Mouse (Mus musculus) heart, embryonic 16.5 days (tissue): Measurements from ENCODE around the gene Taf8. TPM values are rescaled to one million over a fixed set of nuclear protein-coding genes. Genes with fewer than 3 reads are reported as not detected.

Source experiments
- ATAC-seq: fragments of 200-750 bp; cut with Nextera tagmentation; replicated peaks from 2 replicates; pipeline ENCODE4 v1.8.0; 2017; ENCODE audit warnings: moderate number of reproducible peaks; ENCODE audit not compliant: insufficient read depth, low FRiP score; ENCODE audit errors: extremely low read depth
- H3K27ac ChIP-seq: fragments of 300-500 bp; sonication (generic); 2 replicates; pipeline ENCODE4 v1.5.1; 2014; ENCODE audit warnings: mild to moderate bottlenecking, low read length, control low read depth, moderate library complexity
- H3K27me3 ChIP-seq: fragments of 300-500 bp; sonication (generic); 2 replicates; pipeline ENCODE4 v1.6.1; 2014; ENCODE audit warnings: low read length, mixed read lengths; ENCODE audit not compliant: control insufficient read depth, insufficient read depth
- H3K36me3 ChIP-seq: fragments of 300-500 bp; sonication (generic); 2 replicates; pipeline ENCODE4 v1.6.1; 2014; ENCODE audit not compliant: control insufficient read depth, insufficient read depth
- H3K4me1 ChIP-seq: fragments of 300-500 bp; sonication (generic); 2 replicates; pipeline ENCODE4 v1.6.1; 2014; ENCODE audit warnings: low read length, mixed read lengths; ENCODE audit not compliant: control insufficient read depth, insufficient read depth
- H3K4me2 ChIP-seq: fragments of 300-500 bp; sonication (generic); 2 replicates; pipeline ENCODE4 v1.6.1; 2014; ENCODE audit warnings: low read depth, mild to moderate bottlenecking, control low read depth, low read length
- H3K4me3 ChIP-seq: fragments of 300-500 bp; sonication (generic); 2 replicates; pipeline ENCODE4 v1.5.1; 2014; ENCODE audit warnings: mild to moderate bottlenecking, control low read depth, low read length
- H3K9ac ChIP-seq: fragments of 300-500 bp; sonication (generic); 2 replicates; pipeline ENCODE4 v1.6.1; 2014; ENCODE audit warnings: low read length, control low read depth
- H3K9me3 ChIP-seq: fragments of 300-500 bp; sonication (generic); replicated peaks from 2 replicates; pipeline ENCODE4 v1.6.1; 2016; ENCODE audit warnings: low read length; ENCODE audit not compliant: control insufficient read depth
- WGBS: fragments of 180-500 bp; shearing (Covaris S2); extraction: QIAGEN DNeasy Blood & Tissue Kit; methylation state at CpG from one replicate; pipeline ENCODE4 v1.1.7; 2014; 5-methylcytosine and 5-hydroxymethylcytosine counted together
- polyA plus RNA-seq: library from polyadenylated mRNA; unstranded; fragments of >200 nt; fragmentation: Nextera tagmentation; extraction: Ambion mirVana; gene quantifications from 2 replicates; pipeline ENCODE4 v1.2.1, GENCODE M21; 2015

Taf8 gene
- polyA plus RNA-seq, 1 experiment from 2014 or later: 20.3 TPM

DNA sequence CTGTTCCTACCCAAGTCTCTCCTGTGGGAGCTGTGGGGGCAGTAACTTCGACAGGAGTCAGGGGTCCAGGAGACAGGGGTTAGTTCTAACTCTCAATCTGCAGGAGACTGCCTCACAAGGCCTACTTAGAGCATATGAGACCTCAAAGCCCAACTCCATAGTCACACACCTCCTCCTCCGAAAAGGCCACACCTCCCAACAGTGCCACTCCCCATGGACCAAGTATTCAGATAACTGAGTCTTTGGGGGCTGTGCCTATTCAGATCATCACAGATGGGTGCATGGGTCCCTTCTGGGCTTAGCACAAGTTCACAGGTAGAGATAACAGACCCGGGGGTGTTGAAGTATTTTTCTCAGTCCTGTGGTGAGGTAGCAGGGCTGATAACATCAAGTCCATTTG, 40.4 kb downstream of the Taf8 start:
- no peak for ATAC-seq
- WGBS: 43% methylated on average over 3 of the region's 3 CpGs
- H3K9ac ChIP-seq: no peak overlapping the region
- no peaks in the 10 kb centered on the region for H3K36me3 ChIP-seq
- peaks cover 23% of the 10 kb centered on the region for H3K4me1 ChIP-seq
- H3K4me3 ChIP-seq: no peak overlapping the region
- peak overlapping the region; percentile 41 for H3K27ac ChIP-seq
- H3K9me3 ChIP-seq: no peaks in the 10 kb centered on the region
- no peaks in the 10 kb centered on the region for H3K27me3 ChIP-seq
- peak overlapping the region; percentile 9; the same call in 1 of the 2 replicates for H3K4me2 ChIP-seq

GRCm38 (mm10) chr17:47459341-47459919, 42.7 kb downstream of the Taf8 start:
- H3K4me2 ChIP-seq: no peak overlapping the region
- no peak overlapping the region for H3K27ac ChIP-seq
- H3K9me3 ChIP-seq: no peaks in the 10 kb centered on the region
- ATAC-seq: no peak
- 42% methylated on average over 3 of the region's 3 CpGs for WGBS
- no peak overlapping the region for H3K9ac ChIP-seq
- H3K4me1 ChIP-seq: peaks cover 35% of the 10 kb centered on the region
- H3K4me3 ChIP-seq: no peak overlapping the region
- H3K27me3 ChIP-seq: no peaks in the 10 kb centered on the region
- no peaks in the 10 kb centered on the region for H3K36me3 ChIP-seq

DNA sequence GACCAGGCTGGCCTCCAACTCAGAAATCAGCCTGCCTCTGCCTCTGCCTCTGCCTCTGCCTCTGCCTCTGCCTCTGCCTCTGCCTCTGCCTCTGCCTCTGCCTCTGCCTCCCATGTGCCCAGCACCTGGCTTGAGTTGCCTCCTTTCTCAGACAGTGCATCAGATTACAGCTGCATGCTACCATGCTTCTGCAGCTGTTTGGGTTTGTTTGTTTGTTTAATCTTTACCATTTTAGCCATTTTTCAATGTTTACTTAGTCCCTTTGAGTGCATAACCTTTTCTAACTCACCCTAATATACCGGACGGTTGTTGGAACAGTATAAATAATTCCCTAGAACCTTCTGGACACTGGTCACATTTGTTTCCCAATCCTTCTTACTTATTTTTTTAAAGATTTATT, 43.2 kb downstream of the Taf8 start:
- Histone ChIP-seq H3K9me3 (no peaks in the 10 kb centered on the region), H3K36me3 (no peaks in the 10 kb centered on the region), H3K4me2 (no peak overlapping the region), H3K4me1 (peaks cover 37% of the 10 kb centered on the region), H3K4me3 (no peak overlapping the region), H3K27ac (no peak overlapping the region), H3K27me3 (no peaks in the 10 kb centered on the region), H3K9ac (no peak overlapping the region)
- 92% methylated on average over 2 of the region's 2 CpGs for WGBS
- ATAC-seq: no peak

GRCm38 (mm10) chr17:47458310-47458709, 43.8 kb downstream of the Taf8 start:
- Histone ChIP-seq H3K36me3 (no peaks in the 10 kb centered on the region), H3K9me3 (no peaks in the 10 kb centered on the region), H3K27ac (no peak overlapping the region), H3K4me2 (no peak overlapping the region), H3K9ac (no peak overlapping the region), H3K27me3 (no peaks in the 10 kb centered on the region), H3K4me1 (peaks cover 40% of the 10 kb centered on the region), H3K4me3 (no peak overlapping the region)
- ATAC-seq: no peak
- WGBS: 61% methylated on average over 13 of the region's 13 CpGs

DNA sequence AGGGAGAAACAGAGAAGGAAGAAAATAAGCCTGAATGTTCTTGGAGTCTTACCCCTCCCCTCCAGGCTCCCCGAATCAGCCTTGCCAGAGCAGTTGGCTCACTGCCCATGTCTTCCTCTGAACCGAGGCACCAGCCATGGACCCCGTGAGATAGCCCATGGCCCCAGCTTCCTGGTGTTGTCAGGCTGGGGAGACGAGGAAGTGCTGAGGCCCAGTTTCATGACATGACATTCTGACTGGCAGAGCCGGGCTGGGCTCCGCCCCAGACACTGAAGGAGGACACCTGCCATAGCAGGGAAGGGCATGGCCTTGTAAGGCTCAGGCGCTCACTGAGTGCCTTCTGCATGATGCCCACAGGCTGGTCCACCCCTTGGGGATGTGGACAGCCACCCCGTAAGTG, 47.4 kb downstream of the Taf8 start:
- H3K4me2 ChIP-seq: no peak overlapping the region
- no peaks in the 10 kb centered on the region for H3K27me3 ChIP-seq
- no peaks in the 10 kb centered on the region for H3K9me3 ChIP-seq
- peaks cover 49% of the 10 kb centered on the region for H3K4me1 ChIP-seq
- H3K27ac ChIP-seq: 0 out of 2 replicates have a peak overlapping the region, but pooled peaks have one; percentile 7
- 35% methylated on average over 8 of the region's 8 CpGs for WGBS
- H3K4me3 ChIP-seq: no peak overlapping the region
- ATAC-seq: 0 out of 2 replicates have a peak, but pooled peaks have one; percentile 15
- H3K36me3 ChIP-seq: no peaks in the 10 kb centered on the region
- H3K9ac ChIP-seq: 0 out of 2 replicates have a peak overlapping the region, but pooled peaks have one; percentile 2

DNA sequence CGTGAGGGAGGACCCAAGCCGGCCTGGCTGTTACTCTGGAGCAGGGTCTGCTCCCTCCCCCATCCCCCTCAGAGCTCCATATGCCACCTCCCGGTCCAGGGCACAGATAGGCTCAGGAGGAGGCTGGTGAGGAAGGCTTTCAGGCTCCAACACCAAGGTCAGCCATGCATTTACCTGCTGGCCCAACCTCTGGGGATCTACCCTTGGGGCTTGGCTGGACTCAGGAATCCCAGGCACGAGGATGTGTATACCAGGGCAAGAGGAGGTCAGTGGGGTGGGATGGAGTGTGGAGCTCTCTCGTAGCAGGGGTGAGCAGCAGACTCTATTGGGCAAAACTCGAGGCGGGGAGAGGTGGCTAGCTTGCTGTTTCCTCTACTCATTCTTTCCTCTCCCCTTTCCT, 49.2 kb downstream of the Taf8 start:
- H3K4me1 ChIP-seq: peaks cover 60% of the 10 kb centered on the region
- H3K27ac ChIP-seq: peak overlapping the region; percentile 1; the same call in 1 of the 2 replicates
- H3K4me3 ChIP-seq: no peak overlapping the region
- H3K27me3 ChIP-seq: no peaks in the 10 kb centered on the region
- no peak overlapping the region for H3K4me2 ChIP-seq
- no peaks in the 10 kb centered on the region for H3K36me3 ChIP-seq
- no peak for ATAC-seq
- no peak overlapping the region for H3K9ac ChIP-seq
- 36% methylated on average over 7 of the region's 7 CpGs for WGBS
- H3K9me3 ChIP-seq: no peaks in the 10 kb centered on the region

DNA sequence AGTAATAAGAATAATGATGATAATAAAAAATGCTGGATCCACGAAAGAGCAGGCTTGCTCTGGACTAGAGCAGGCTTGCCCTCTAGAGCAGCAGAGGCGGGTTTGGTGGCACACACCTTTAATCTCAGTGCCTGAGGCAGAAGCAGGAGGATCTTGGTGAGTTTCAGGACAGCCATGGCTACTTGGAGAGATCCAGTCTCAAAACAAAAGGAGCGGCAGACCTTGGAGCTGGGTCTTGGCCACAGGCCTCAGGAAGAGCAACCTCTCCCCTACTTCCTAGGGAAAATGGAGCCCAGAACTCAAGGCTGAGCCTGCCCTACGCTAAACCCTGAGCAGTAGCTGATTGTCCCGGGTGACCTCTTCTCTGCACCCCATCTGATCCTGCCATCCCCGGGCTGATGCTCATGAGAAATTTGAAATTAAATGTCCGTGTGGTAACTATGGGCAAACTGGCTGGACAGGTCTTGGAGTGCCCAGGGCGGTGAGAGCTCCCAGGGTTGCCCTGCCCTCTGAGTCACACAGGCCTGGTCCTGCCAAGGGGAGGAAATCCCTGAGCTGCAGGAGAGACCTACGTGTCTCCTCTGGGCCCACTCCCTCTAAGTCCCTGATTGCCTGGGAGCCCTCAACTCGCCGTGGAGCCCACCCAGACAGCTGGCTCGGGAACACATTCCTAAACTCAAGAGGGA, 51.1 kb downstream of the Taf8 start:
- no peak overlapping the region for H3K4me2 ChIP-seq
- ATAC-seq: no peak
- no peaks in the 10 kb centered on the region for H3K36me3 ChIP-seq
- WGBS: 60% methylated on average over 12 of the region's 12 CpGs
- H3K4me3 ChIP-seq: no peak overlapping the region
- no peaks in the 10 kb centered on the region for H3K9me3 ChIP-seq
- no peaks in the 10 kb centered on the region for H3K27me3 ChIP-seq
- peaks cover 70% of the 10 kb centered on the region for H3K4me1 ChIP-seq
- 0 out of 2 replicates have a peak overlapping the region, but pooled peaks have one; percentile 28 for H3K9ac ChIP-seq
- H3K27ac ChIP-seq: peak overlapping the region; percentile 87

- H3K4me2 ChIP-seq: no peak overlapping the region
- no peaks in the 10 kb centered on the region for H3K9me3 ChIP-seq
- ATAC-seq: peak; percentile 82
- H3K4me1 ChIP-seq: peaks cover 72% of the 10 kb centered on the region
- H3K27me3 ChIP-seq: no peaks in the 10 kb centered on the region
- WGBS: 26% methylated on average over 7 of the region's 7 CpGs
- no peak overlapping the region for H3K4me3 ChIP-seq
- H3K27ac ChIP-seq: peak overlapping the region; percentile 87
- H3K9ac ChIP-seq: peak overlapping the region; percentile 21; the same call in 1 of the 2 replicates
- H3K36me3 ChIP-seq: no peaks in the 10 kb centered on the region
Observed at GRCm38 (mm10) chr17:47450239-47450638, 51.9 kb downstream of the Taf8 start.

- Histone ChIP-seq H3K27ac (peak overlapping the region; percentile 87), H3K4me2 (no peak overlapping the region), H3K27me3 (no peaks in the 10 kb centered on the region), H3K9me3 (no peaks in the 10 kb centered on the region), H3K4me3 (no peak overlapping the region), H3K36me3 (no peaks in the 10 kb centered on the region), H3K9ac (no peak overlapping the region; the same call in none of the 2 replicates), H3K4me1 (peaks cover 65% of the 10 kb centered on the region)
- ATAC-seq: no peak
- 65% methylated on average over 5 of the region's 5 CpGs for WGBS
Observed at GRCm38 (mm10) chr17:47449432-47449831, 52.7 kb downstream of the Taf8 start.
